Mouse (Mus musculus): Measurements from ENCODE around the gene Cux1.

The Cux1 gene

GRCm38 (mm10) chr5:136201832-136202231 lies 365.5 kb downstream of the Cux1 start:
- DNase-seq (ENCODE audit: low spot score in 2 of 2): peak; percentile 42 to 54

GRCm38 (mm10) chr5:136199526-136199925 lies 367.8 kb downstream of the Cux1 start:
- no peak for DNase-seq (ENCODE audit: low spot score in 2 of 2)

- DNase-seq (ENCODE audit: low spot score in 2 of 2): peak; percentile 94 to 95
These were observed 368.6 kb downstream of the Cux1 start, which contains the start of gene Prkrip1 for GRCm38 (mm10) chr5:136198474-136199391. Gene Prkrip1, minus strand, starts transcription at chr5:136198963.
